Mouse (Mus musculus) layer of hippocampus, adult 2 months (tissue): Measurements from ENCODE around the gene Kcnq1. TPM values are rescaled to one million over a fixed set of nuclear protein-coding genes. Genes with fewer than 3 reads are reported as not detected.
A peak's percentile ranks its signal among the peaks of the same experiment; 100 is the strongest.

ENCODE experiments used
- DNase-seq, 2 experiments: peaks; one replicate each; pipeline ENCODE4 v3.0.0; 2022; ENCODE audit warnings: low spot score in 2 of 2
- H3K27ac ChIP-seq: fragments of 200-600 bp; 2 replicates; pipeline ENCODE4 v1.8.1; 2022
- H3K4me3 ChIP-seq: fragments of 200-600 bp; 2 replicates; pipeline ENCODE4 v1.8.1; 2022; ENCODE audit warnings: mild to moderate bottlenecking
- CTCF ChIP-seq: fragments of 200-600 bp; conservative IDR thresholded peaks from 2 replicates; pipeline ENCODE4 v1.8.1; 2022; ENCODE audit warnings: antibody characterized with exemption, mild to moderate bottlenecking, moderate library complexity
- total RNA-seq, 2 experiments: library from RNA; stranded (reverse); gene quantifications; 2 replicates each; pipeline ENCODE4 v1.2.3; 2021

Kcnq1 gene
- total RNA-seq, 2 experiments from 2014 or later, result 0.29 to 0.97 TPM

GRCm38 (mm10) chr7:143069751-143070400 is 36.3 kb upstream of the Kcnq1 start:
- peak overlapping the region; percentile 94 for H3K4me3 ChIP-seq
- TF ChIP-seq CTCF, result no peak
- H3K27ac ChIP-seq, result peak overlapping the region; percentile 89

GRCm38 (mm10) chr7:143070506-143071070 is 35.6 kb upstream of the Kcnq1 start:
- peak overlapping the region; percentile 94 for H3K4me3 ChIP-seq
- no peak overlapping the region for H3K27ac ChIP-seq
- no peak for DNase-seq
- no peak for TF ChIP-seq CTCF

More at GRCm38 (mm10) chr7:143069751-143070400, 36.3 kb upstream of the Kcnq1 start:
- DNase-seq, result no peak

- Histone ChIP-seq H3K4me3 (no peak overlapping the region), H3K27ac (no peak overlapping the region)
- DNase-seq, result no peak
- no peak for TF ChIP-seq CTCF
Measured at GRCm38 (mm10) chr7:143072605-143073004, 33.6 kb upstream of the Kcnq1 start.

GRCm38 (mm10) chr7:143073086-143073485 is 33.1 kb upstream of the Kcnq1 start:
- H3K4me3 ChIP-seq, result no peak overlapping the region
- peak; percentile 84 for TF ChIP-seq CTCF
- DNase-seq, result peak in 1 of 2 experiments; percentile 31
- H3K27ac ChIP-seq, result no peak overlapping the region

- DNase-seq, result no peak
- no peak overlapping the region for H3K27ac ChIP-seq
- TF ChIP-seq CTCF, result no peak
- no peak overlapping the region for H3K4me3 ChIP-seq
Measured at GRCm38 (mm10) chr7:143075394-143075793, 30.8 kb upstream of the Kcnq1 start.

GRCm38 (mm10) chr7:143077351-143077750 is 28.8 kb upstream of the Kcnq1 start:
- DNase-seq, result no peak
- no peak for TF ChIP-seq CTCF
- no peak overlapping the region for H3K4me3 ChIP-seq

GRCm38 (mm10) chr7:143082024-143082423 is 24.1 kb upstream of the Kcnq1 start:
- Histone ChIP-seq H3K4me3 (no peak overlapping the region), H3K27ac (no peak overlapping the region)
- no peak for TF ChIP-seq CTCF
- DNase-seq, result no peak

More at GRCm38 (mm10) chr7:143077351-143077750, 28.8 kb upstream of the Kcnq1 start:
- H3K27ac ChIP-seq, result no peak overlapping the region

GRCm38 (mm10) chr7:143083708-143084107 is 22.5 kb upstream of the Kcnq1 start:
- Histone ChIP-seq H3K27ac (no peak overlapping the region), H3K4me3 (no peak overlapping the region)
- TF ChIP-seq CTCF, result no peak
- no peak for DNase-seq

- DNase-seq, result peak in 1 of 2 experiments; percentile 68
- TF ChIP-seq CTCF, result peak; percentile 88
- Histone ChIP-seq H3K27ac (no peak overlapping the region), H3K4me3 (no peak overlapping the region)
Measured at GRCm38 (mm10) chr7:143086366-143086765, 19.8 kb upstream of the Kcnq1 start.

GRCm38 (mm10) chr7:143087070-143087579 is 19.0 kb upstream of the Kcnq1 start:
- peak; percentile 70 for TF ChIP-seq CTCF
- Histone ChIP-seq H3K4me3 (no peak overlapping the region), H3K27ac (no peak overlapping the region)
- DNase-seq, result peak in 1 of 2 experiments; percentile 35

GRCm38 (mm10) chr7:143093847-143094246 is 12.3 kb upstream of the Kcnq1 start:
- no peak overlapping the region for H3K4me3 ChIP-seq
- no peak for DNase-seq
- no peak overlapping the region for H3K27ac ChIP-seq
- no peak for TF ChIP-seq CTCF

- no peak within 1 kb of the TSS for H3K4me3 ChIP-seq
- TF ChIP-seq CTCF, result peak; percentile 83
- H3K27ac ChIP-seq, result no peak within 1 kb of the TSS
- peak; percentile 39 to 72 for DNase-seq
Measured at GRCm38 (mm10) chr7:143094592-143095553, 11.3 kb upstream of the Kcnq1 start, which contains the start of gene Trpm5. Gene Trpm5 (minus strand): TSS chr7:143094642.

- Histone ChIP-seq H3K27ac (no peak overlapping the region), H3K4me3 (no peak overlapping the region)
- no peak for DNase-seq
- TF ChIP-seq CTCF, result no peak
Measured at GRCm38 (mm10) chr7:143095554-143095907, 10.6 kb upstream of the Kcnq1 start.
